Mouse (Mus musculus) megakaryocyte, embryonic 14.5 days (primary cell): ENCODE data around the gene Hacd1.

Experiments used
- FLI1 ChIP-seq: IDR thresholded peaks from 2 replicates; pipeline ENCODE4 v1.6.1; 2012; ENCODE audit warnings: low read length, inconsistent platforms, mixed read lengths
- GATA1 ChIP-seq: IDR thresholded peaks from 3 replicates; pipeline ENCODE4 v1.6.1; 2012; ENCODE audit warnings: mixed read lengths, low read length, inconsistent platforms, borderline replicate concordance

DNA sequence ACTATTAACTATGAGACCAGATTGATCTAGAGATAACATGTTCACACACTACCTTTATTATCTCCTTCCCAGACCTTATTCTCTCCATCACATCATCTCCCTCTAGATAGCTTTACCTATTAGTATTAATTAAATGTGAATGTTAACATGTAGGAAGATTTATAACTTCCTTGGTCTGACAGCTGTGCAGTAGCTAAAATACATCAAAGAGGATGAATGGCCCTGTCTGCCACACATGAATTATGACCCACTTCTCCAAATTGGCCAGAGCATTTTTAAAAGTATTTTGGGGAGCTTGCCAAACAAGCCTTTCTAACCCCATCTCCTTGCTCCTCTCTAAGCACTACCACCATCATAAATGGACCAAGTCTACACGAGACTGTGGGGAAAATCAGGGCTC lies 220.9 kb downstream of the Hacd1 start:
- TF ChIP-seq GATA1: no peak
- no peak for TF ChIP-seq FLI1
